Mouse (Mus musculus): ENCODE measurements around the gene Iqgap1.

Gene Iqgap1

DNA sequence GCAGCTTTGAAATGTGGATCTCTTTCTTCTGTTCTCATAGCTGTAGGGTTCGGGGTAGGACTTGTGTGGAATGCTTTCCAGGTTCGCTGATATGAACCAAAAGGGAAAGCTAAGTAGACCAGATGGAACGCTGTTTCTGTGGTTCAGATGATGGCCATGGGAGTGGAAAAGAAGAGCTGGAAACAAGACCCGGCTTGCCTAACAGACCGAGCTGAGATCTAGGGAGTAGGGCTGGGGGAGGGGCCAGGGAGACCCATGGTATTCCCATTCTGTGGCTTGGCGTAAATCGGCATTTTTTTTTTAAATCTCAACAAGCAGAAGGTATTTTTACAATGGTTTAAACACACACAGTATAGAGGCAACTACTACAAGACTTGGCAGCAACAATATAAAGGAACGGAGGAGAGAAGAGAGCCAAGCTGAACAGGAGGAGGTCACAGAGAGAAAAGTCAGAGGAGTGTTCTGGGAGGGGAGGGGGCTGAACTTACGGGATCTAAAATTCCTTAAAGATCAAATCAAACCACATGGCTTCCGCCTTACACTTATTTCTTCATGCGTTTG, at the start of gene Iqgap1:
TSS of gene Iqgap1 (minus strand) at position 132 of the 561 bp plus-strand sequence.
- DNase-seq (ENCODE audit: low read depth, low spot score) = no peak

DNA sequence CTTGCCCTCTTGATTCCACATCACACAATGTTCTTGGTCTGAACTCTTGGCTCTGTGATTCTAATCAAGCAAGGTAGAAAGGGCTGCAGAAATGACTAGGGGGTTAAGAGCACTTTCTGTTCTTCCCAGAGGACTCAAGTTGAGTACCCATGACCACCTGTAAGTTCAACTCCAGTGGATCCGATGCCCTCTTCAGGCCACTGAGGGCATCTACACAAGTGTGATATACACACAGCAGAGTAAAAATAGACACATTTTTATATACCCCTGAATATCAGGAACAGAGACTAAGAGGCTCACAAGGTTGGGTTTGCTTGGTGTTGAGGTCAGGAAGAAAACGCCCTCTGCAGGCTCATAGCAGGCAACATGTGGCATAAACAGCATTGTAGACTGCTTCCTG, 47.9 kb upstream of the Iqgap1 start:
- DNase-seq (ENCODE audit: low read depth, low spot score) = no peak

DNA sequence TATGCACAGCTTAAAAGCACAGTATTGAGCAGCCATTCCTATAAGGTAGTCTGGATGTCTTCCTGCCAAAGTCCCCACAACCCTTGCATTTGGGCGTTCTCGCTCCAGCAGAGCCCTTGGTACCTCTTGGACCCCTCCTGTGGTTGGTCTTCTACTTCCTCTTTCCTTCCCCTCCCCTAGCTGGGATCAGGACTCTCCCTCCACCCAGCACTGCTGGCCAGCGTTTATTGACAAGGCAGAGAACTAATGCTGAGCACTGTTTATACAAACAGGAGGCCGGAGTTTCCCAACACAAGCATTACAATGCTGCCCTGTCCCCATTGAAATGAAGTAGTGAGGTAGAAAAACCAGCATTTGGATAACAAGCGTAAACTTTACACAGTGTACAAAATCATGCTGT, 47.3 kb upstream of the Iqgap1 start:
- no peak for DNase-seq (ENCODE audit: low read depth, low spot score)

DNA sequence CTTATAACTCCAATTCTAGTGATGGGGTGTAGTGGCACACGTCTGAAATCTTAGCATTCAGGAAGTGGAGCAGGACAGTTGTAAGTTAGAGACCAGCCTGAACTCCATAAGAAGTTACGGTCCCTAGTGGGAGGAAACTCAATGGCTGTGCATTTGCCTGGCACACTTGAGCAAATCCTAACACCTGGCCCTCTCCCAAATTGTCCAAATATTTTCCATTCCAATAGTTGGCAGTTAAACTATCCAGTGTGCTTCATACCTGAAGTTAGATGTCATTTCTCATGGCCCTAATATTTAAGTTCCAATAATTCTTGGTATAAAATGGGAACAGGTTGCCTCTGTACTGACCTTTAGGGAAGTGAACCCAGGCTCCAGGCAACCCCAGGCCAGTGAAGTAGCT, 42.9 kb upstream of the Iqgap1 start:
- no peak for DNase-seq (ENCODE audit: low read depth, low spot score)

DNA sequence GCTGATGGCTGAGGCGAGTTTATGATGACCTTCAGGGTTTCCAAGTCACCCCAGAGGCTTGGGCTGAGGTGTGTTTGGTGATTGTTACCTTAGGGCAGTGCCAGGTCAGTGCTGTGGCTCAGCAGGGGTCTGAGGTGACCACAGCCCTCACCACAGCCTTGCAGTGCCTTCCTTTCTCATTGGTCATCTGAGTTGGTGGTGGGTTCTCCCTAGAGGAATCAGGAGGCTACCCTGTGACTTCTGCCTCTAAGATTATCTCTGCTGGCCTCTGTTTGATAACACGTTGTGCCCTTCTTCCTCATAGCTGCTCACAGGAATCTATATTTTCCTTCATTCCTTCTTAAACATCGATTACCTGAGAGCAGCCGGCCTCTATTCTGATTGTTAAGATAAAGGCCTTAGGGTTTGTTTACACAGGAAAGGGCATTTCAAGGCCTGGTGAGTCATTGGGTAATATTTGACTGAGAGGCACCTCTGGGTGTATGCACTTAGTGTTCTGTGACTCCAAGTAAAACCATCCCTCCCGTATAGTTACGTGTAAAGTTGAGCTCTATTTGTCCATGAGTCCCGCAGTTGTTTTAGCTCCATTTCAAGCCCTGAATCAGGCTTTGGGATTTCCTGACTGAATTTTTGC, 40.9 kb upstream of the Iqgap1 start:
- no peak for DNase-seq (ENCODE audit: low read depth, low spot score)

DNA sequence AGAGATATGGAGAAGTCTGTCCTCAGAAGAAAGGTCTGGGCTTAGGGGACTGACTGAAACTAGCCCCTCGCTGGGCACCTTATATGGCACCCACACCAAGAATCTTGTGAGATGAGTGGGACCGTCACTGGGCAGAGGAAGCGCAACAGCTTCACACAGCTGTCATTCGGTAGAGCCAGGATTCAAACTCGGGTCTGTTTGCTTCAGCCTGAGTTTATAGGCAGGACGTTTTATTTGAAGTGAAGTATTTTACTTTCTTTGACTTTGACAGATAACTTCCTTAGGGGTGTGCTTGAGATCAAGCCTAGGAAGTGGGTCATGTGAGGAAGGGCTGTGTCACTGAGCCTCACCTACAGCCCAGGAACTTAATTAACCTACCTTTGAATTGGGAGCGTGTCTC, 39.7 kb upstream of the Iqgap1 start:
- DNase-seq (ENCODE audit: low read depth, low spot score) = no peak

DNA sequence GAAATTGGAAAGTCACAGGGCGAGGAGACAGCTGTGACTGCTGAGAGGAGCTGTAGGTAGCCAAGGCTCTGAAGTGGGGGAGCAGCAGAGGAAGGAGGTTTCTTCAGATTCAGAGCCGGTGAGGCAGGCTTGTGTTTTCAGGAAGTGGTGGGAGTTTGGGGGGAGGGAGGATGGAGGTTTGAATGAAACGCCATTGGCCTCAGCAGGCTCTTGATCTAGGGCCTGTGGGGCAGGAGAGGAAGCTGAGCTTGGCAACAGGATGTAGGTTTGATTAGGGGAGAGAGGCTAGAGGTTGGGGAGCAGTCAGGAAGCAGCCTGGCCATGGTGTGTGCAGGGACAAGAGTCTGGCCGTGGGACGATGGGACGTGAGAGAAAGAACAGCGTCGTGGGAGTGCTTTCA, 39.1 kb upstream of the Iqgap1 start:
- no peak for DNase-seq (ENCODE audit: low read depth, low spot score)

DNA sequence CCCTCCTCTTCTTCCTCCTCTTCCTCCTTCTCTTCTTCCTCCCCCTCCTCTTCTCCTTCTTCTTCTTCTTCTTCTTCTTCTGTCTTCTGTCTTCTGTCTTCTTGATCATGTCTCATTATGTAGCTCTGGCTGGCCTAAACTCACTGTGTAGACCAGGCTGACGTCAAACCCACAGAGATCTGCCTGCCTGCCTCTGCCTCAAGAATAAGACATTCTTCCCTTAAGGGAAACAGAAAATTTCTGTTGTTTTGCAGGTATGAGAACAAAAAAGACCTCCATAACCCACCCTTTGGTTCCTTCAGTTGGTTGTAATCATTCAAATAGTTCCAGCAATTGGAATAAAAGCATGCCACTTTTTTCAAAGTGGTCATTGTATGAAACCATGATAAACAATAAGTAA, 38.4 kb upstream of the Iqgap1 start:
- no peak for DNase-seq (ENCODE audit: low read depth, low spot score)

DNA sequence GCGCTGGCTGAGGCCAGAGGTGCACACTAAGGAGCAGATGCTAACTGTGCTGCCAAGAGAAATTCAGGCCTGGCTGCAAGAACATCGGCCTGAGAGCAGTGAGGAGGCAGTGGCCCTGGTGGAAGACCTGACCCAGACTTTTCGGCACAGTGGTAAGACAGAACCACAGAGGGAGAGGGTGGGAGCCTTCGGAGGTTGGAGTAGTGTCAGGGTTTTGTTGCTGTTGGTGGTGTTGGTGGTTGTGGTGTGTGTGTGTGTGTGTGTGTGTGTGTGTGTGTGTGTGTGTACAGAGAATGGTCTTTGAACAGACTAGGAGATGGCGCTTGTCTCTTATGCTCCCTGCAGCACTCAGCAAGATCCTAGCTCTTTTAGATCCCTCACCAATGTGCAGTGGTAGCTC, 37.7 kb upstream of the Iqgap1 start:
- no peak for DNase-seq (ENCODE audit: low read depth, low spot score)

DNA sequence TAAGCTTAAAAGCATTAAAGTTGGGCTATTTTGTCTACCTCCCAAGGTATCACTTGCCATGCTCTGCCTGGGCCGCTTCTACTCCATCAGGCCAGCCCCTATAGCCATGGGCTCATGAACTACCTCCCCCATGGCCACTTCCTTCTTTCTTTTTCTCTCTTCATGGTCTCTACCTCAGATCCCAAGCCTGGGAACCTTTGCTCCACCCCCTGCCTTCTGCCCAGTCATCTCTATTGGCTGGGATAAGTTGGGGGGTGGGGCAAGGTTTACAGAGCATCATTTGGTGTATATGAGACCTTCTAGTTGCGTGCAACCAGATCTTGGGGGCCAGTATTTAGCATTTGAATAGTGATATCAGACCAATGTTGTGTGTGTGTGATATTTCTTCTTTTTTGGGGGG, 36.7 kb upstream of the Iqgap1 start:
- DNase-seq (ENCODE audit: low read depth, low spot score) = no peak

DNA sequence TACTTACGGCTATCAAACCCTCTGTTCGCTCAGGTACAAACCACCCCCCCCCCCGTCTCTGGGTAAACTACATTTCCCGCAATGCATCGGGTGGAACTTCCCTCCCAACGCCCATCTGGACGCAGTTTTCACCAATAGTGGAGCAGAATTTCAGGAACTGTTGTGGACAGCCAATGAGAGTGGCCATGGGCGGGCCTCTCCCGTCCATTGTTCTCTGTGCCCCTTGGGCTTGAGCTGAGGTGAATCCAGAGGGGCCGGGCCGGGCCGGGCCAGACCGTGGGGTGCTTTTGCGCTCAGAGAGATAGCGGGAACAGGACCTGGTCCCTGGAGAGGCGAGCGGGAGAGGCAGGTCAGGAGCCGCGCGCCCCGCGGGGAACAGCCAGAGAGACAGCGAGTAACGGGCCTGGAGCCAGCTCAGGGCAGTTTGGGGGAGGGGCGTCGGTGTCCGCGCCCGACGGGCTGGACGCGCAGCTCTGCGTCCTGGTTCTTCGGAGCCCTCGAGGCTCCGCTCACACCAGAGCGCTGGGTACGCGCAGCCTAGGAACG, 35.0 kb upstream of the Iqgap1 start, which contains the start of gene Zscan2:
TSS of gene Zscan2 (plus strand) at position 192 of the 546 bp plus-strand sequence.
- peak; percentile 89 for DNase-seq (ENCODE audit: low read depth, low spot score)

DNA sequence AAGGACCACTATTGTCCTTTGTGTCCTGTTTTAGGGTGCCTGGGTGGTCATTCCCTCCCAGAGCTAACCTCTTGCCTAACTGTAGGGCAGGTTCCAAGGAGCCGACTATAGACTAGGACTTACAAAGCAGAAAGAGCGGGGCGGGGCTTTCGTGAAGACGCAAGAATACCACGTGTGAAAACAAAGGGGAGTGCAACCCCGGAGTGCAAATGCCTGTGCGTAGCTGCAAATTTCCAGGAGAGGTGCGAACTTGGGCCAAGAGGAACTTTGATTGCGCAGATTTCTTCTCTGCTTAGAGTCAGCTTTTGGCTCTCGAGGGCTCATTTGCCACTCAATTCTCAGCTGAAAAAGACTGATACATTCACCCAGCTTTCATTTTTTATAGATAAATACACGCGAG, 34.5 kb upstream of the Iqgap1 start:
- peak; percentile 23 for DNase-seq (ENCODE audit: low read depth, low spot score)

DNA sequence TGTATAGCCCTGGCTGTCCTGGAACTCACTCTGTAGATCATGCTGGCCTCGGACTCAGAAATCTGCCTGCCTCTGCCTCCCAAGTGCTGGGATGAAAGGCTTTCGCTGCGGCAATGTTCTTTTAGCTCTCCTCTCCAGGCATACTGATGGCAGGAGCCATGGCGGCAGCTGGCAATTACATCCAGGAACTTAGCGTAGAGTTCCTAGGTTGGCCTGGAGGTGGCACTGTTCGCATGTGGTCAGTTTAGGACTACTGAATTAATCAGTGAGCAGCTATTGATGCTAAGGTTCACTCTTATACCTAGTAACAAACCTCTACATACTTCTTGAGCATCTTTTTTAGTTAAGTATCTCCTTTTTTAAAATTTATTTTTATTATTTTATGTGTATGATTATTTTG, 31.4 kb upstream of the Iqgap1 start:
- peak; percentile 47 for DNase-seq (ENCODE audit: low read depth, low spot score)

DNA sequence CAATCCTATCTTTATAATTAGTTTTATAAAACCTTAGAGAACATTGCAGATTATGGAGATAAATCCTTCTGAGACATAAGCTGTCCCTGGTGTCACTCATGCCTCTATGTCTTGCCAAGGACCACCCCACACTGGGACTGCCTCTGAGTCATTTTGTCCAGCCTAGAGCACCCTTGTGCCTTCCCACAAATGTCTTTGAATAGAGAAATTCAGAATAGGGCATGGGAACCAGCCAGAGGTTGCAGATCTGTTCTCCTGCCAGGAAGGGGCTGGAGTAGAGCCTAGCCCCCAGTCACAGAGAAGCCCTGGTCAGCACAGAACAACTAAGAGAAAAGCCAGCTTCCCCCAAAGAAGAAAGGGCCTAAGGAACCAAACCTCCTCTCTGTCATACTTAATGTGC, 29.5 kb upstream of the Iqgap1 start:
- DNase-seq (ENCODE audit: low read depth, low spot score) = no peak

DNA sequence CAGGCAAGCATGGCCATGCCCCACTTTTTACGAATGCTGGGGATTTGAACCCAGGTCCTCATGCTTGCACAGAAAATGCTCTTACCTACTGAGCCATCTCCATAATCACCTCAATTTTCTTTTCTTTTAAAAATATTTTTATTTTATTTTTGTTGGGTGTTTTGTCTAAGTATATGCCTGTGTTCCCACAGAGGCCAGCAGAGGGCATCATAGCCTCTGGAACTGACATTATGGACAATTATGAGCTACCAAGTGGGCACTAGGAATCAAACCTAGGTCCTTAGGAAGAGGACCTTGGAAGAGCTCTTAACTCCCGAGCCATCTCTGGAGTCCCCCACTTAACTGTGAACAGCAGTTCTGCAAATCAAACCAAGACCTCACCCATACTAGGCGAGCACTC, 27.4 kb upstream of the Iqgap1 start:
- DNase-seq (ENCODE audit: low read depth, low spot score) = no peak

DNA sequence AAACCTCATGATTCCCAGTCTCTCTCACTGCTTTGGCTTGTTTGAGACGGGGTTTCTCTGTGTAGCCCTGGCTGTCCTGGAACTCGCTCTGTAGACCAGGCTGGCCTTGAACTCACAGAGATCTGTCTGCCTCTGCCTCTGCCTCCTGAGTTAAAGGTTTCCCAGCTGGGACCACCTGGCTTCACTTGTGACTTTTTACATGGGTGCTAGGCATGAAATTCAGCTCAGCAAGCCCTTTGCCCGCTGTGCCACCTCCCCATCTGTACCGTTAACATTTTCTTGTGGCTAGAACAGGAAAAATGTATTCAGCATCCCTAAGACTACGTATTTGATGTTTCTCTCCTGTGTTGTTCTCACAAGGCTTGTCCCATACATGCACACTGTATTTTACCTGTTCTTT, 24.7 kb upstream of the Iqgap1 start:
- DNase-seq (ENCODE audit: low read depth, low spot score) = no peak

DNA sequence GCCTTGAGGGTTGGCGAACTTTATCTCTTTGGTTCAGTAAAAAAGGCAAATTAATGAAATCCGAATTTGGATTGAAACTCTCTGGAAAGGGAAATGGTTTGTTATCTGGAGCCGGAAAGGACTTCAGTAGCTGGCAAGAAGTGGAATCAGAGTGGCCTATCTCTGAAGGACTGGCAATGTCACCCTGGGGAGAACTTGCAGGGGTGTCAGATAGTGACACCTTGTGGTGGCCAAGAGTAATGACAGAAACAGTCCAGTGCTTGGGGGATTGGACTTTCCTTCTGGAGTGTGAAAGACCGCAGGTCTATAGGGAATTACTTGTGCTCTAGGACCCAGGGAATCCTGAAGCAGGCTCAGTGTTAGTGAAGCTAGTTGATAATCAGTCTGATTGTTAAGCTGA, 23.9 kb upstream of the Iqgap1 start:
- peak; percentile 73 for DNase-seq (ENCODE audit: low read depth, low spot score)

DNA sequence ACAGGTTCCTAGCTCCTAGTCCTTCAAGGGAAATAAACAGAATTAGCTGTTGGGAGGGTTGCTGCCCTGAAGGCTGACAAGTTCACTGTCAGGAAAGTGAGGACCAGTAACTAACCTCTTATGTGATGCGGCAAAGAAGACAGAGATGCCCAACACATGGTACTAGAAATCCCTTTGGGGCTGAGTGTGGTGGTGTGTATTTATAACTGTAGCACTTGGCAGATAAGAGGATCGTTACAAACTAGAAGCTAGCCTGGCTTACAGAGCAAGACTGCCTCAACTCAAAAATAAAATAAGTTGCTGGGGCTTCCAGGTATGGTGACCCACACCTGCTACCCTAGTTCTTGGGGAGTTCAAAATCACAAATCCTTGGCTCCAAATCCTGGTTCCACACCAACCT, 23.5 kb upstream of the Iqgap1 start:
- no peak for DNase-seq (ENCODE audit: low read depth, low spot score)

DNA sequence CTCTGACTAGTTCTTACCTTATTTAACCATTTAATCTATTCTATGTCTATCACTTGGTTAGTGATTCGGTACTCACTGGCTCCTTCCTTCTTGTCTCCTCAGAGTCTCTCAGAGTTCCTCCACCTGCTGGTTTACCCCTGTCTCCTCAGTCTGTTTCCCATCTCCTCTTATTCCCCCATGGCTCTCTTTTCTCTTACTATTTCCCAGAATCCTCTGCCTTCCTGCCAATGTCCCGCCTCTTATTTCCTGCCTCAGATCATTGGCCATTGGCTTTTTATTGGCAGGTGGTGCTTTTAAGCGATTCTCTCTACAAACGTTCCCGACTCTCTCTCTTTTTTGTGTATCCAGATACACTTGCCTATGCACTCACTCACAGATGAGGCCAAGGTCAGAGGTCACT, 20.9 kb upstream of the Iqgap1 start:
- no peak for DNase-seq (ENCODE audit: low read depth, low spot score)

DNA sequence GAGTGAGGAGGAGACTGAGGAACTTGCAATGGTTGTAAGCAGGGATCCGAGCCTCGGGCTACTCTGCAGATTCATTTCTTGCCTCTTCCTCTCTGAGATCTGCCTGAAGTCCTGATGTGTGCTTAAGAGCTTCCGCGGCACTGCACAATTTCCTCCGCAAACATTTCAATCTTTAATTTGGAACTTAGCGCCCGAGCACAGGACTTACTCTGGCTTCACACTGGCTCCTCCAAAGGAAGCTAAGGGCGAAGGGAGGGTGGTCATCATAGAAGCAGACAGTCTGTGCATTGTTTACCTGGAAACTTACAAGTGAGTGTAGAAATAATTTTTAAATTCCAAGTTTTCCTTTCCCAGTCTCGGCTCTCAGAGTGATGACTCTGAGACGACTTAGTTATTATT, 20.5 kb upstream of the Iqgap1 start:
- DNase-seq (ENCODE audit: low read depth, low spot score) = no peak

DNA sequence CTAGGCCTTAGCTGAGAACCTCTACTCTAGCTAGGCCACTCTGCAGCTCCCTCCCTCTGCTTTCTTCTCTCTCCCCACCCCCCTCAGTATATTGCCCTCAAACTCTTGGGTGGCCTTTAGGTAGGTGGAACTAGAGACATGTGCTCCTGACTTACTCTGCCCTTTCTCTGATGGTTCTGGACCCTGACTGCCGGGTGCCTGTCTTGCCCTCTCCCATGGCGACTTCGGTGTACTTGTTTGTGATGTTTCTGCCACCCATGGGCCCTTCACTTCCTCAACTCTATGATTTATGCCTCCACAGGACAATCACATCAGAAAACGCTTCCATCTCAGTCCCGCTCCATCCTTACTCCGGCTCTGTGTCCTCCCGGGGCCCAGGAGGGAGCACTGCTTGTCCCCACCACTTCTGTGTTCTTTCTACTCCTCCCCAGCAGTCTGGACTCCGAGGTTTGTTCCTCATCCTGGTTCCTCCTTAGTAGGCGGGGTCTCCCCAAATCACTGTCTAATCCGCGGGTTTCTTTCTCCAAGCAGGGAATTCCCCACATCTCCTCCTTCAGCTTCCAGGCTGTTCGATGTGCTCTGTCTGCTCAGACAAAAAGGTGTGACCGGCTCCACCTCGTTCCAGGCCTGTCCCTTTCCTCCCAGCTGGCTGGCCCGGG, 20.0 kb upstream of the Iqgap1 start:
- no peak for DNase-seq (ENCODE audit: low read depth, low spot score)

DNA sequence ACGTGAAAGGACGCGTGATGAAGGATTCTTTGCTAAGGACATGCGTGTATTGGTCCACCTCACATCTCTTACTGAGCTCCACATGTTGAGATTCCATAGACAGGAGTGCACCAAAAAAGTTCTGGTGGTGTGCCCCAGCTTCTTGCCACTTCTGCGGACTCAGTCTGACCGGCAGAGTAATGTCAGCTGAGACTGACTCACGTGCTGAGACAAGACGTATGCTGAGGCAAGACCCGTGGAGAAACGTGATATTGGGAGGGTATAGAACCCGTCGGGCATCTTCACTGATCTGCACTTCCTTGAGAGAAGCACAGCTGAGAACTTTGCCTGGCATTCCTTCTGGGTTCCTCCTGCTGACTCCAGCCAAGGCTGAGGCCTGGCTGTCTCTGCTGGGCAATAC, 18.9 kb upstream of the Iqgap1 start:
- no peak for DNase-seq (ENCODE audit: low read depth, low spot score)

All from retina, postnatal 7 days (tissue).